16 mouse cellular contexts compared by ENCODE assay signal in genomic region chr7:73336380-73336779, GRCm38 (mm10). TPM values are rescaled to one million over a fixed set of nuclear protein-coding genes. Genes with fewer than 3 reads are reported as not detected.
DNase-seq lines count a peak whose midpoint lies in the region; ATAC-seq lines count a peak whose summit lies in the region.
"Had no signal": no experiment of that assay in that cellular context is flagged by ENCODE, and none has a peak within 500 bp of the region (broad histone marks: within the 10 kb centered on the region; RNA-seq: fewer than 3 reads in every experiment).

No protein-coding gene starts in this region.

- H3K4me2 ChIP-seq in hindbrain, embryonic 11.5 days (replicated peaks; ENCODE audit: low read depth, low read length): no peak overlapping the region
- H3K4me2 ChIP-seq: embryonic facial prominence, embryonic 13.5 days; forebrain, embryonic 13.5 days; limb, embryonic 13.5 days had no signal

- H3K27me3 ChIP-seq in hindbrain, embryonic 11.5 days (ENCODE audit: control insufficient read depth, insufficient read depth, low read length): no peaks in the 10 kb centered on the region
- H3K27me3 ChIP-seq: forebrain, embryonic 13.5 days had no signal

- peak; percentile 94 for DNase-seq in heart, adult 11 months
- DNase-seq in heart, postnatal 4 days: no peak
- DNase-seq in brain, adult 2 months (ENCODE audit: low read depth, low spot score): peak; percentile 46
- DNase-seq in hindbrain, embryonic 11.5 days (ENCODE audit: low spot score): peak; percentile 39
- peak; percentile 44 for DNase-seq in neural tube, embryonic 10.5 days (ENCODE audit: extremely low spot score, low spot score)
- no peak for DNase-seq in cerebellum, adult 9-11 months
- no peak for DNase-seq in adrenal gland, postnatal 4 days (ENCODE audit: low spot score in 2 of 2)
- no peak for DNase-seq in right cerebral cortex, postnatal 36 days (ENCODE audit: low spot score in 2 of 2)
- DNase-seq: cerebellum, adult 9-10 months; kidney, adult 2 months; lung, adult 2 months had no signal

- no peaks in the 10 kb centered on the region for H3K36me3 ChIP-seq in hindbrain, embryonic 11.5 days (ENCODE audit: control insufficient read depth, insufficient read depth, low read length)
- H3K36me3 ChIP-seq: embryonic facial prominence, embryonic 13.5 days; G1E; limb, embryonic 13.5 days had no signal

- 0 out of 2 replicates have a peak, but pooled peaks cover 7% of the 10 kb centered on the region for H3K4me1 ChIP-seq in hindbrain, embryonic 11.5 days (replicated peaks; ENCODE audit: control insufficient read depth, insufficient read depth, low read length)
- H3K4me1 ChIP-seq: embryonic facial prominence, embryonic 13.5 days had no signal

- no peaks in the 10 kb centered on the region for H3K9me3 ChIP-seq in hindbrain, embryonic 11.5 days (ENCODE audit: control insufficient read depth, low read length)
- H3K9me3 ChIP-seq: embryonic facial prominence, embryonic 13.5 days; forebrain, embryonic 13.5 days; limb, embryonic 13.5 days had no signal

- ATAC-seq in hindbrain, embryonic 11.5 days (ENCODE audit: low FRiP score): peak; percentile 75
- ATAC-seq: forebrain, embryonic 13.5 days had no signal

- WGBS in hindbrain, embryonic 11.5 days: 41% methylated on average over 7 of the region's 7 CpGs

- no peak overlapping the region for H3K27ac ChIP-seq in hindbrain, embryonic 11.5 days (ENCODE audit: low read depth, low read length)
- H3K27ac ChIP-seq: embryonic facial prominence, embryonic 13.5 days; forebrain, embryonic 13.5 days; limb, embryonic 13.5 days had no signal

- no peak overlapping the region for H3K9ac ChIP-seq in hindbrain, embryonic 11.5 days (ENCODE audit: low read depth, low read length)
- H3K9ac ChIP-seq: embryonic facial prominence, embryonic 13.5 days; forebrain, embryonic 13.5 days; limb, embryonic 13.5 days had no signal

- H3K4me3 ChIP-seq in hindbrain, embryonic 11.5 days (ENCODE audit: low read depth, low read length): no peak overlapping the region
- H3K4me3 ChIP-seq: embryonic facial prominence, embryonic 13.5 days; forebrain, embryonic 13.5 days; limb, embryonic 13.5 days had no signal

RNA-seq across cellular contexts. Expression of gene Rgma, which starts 38.9 kb away (rescaled TPM):
- total RNA-seq in heart, postnatal 4 days (2021): 10 to 100 TPM; 36.1 to 38.8 TPM
- 36.5 and 52.5 TPM in 2 replicates for polyA plus RNA-seq in hindbrain, embryonic 11.5 days (2014; fragmentation: Nextera tagmentation; extraction: Ambion mirVana)
- 10 to 100 TPM; 15.6 to 17.0 TPM for total RNA-seq in adrenal gland, postnatal 4 days (2021)
- total RNA-seq: megakaryocyte progenitor cell, adult 5-6 weeks had no signal
- polyA plus RNA-seq: G1E had no signal

Comparison
In these comparisons a context has a peak if more than half of its experiments do, and no peak if none do; other contexts are left out.
1. DNase-seq: peak in heart, adult 11 months (single experiment), brain, adult 2 months (single experiment), hindbrain, embryonic 11.5 days (single experiment) and neural tube, embryonic 10.5 days (single experiment); none in heart, postnatal 4 days (single experiment), cerebellum, adult 9-11 months (single experiment), adrenal gland, postnatal 4 days (0 of 2) and right cerebral cortex, postnatal 36 days (0 of 2).